Mouse (Mus musculus): ENCODE measurements at regions not wholly inside any gene's neighbourhood (a gene's known extent, or its start where the extent isn't known, plus 50 kb on each side); places are given as distances from the start of the nearest gene placed in this dataset.
A peak's percentile ranks its signal among the peaks of the same experiment; 100 is the strongest.

DNA sequence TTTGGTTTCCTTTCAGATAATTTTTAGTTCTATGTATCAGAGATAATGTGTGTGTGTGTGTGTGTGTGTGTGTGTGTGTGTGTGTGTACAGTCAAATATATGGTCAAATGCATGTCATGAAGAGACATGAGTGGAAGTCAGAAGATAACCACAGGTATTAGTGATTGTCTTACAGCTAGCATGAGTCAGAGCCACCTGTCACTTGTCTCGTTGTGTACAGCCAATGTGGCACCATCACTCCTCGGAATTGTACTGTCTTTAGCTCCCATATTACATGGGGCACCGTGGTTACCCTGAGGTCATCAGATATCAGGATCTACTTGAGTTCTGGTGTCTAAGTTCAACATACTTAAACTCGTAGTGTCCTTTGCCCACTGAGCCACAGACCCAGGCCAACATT lies 816.0 kb upstream of the Ctnnd2 start:
- DNase-seq (ENCODE audit: low read depth, low spot score), result no peak

DNA sequence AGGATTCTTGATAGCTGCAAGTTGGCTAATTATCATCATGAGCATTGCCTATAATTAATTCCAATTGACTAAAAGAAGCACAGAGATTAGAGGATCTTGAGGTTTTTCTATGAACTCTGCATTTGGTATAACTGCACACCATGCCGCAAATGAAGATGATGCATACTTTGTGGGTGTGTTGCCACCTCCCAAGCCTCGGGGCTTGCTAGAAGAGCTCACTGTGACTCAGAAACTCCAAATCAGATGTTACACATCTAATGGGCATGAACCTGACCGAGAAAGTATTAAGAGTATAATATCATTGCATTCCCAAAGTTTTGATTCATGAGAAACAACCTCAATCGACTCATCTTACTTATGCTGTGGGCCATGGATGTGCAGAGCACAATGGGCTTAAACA lies 772.5 kb upstream of the Ctnnd2 start:
- no peak for DNase-seq (ENCODE audit: low read depth, low spot score)

DNA sequence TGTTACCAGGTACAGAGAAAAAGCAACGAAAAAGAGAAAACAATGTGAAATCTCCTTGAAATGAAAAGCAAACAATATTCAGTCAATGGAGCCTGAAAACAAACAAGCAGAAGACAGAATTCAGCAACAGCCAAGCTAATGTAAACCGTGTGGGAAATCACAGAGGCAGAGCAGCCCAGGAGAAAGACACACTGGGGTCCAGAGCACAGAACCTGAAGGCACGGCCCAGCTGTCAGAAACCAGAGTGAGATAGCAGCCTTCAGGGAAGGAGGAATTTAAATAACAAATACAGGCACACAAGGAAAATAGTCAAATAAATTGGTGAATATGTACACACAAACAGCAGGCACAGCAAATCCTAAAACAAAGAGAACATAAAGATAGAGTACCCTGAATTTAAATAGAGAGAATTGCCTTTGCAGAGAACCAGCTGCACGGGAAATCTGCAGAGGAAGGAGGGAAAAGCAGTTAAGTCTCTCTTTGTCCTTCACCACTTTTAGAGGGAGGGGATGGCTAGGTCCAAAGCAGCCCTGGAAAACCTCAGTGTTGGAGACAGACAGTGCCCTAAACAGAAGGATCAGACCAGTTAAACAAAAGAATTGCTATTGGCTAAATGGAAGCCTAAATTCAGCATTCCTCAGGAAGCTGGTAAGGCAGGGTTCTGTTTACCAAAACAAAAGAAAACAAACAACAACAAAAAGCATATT lies 739.2 kb upstream of the Ctnnd2 start:
- DNase-seq (ENCODE audit: low read depth, low spot score), result no peak

DNA sequence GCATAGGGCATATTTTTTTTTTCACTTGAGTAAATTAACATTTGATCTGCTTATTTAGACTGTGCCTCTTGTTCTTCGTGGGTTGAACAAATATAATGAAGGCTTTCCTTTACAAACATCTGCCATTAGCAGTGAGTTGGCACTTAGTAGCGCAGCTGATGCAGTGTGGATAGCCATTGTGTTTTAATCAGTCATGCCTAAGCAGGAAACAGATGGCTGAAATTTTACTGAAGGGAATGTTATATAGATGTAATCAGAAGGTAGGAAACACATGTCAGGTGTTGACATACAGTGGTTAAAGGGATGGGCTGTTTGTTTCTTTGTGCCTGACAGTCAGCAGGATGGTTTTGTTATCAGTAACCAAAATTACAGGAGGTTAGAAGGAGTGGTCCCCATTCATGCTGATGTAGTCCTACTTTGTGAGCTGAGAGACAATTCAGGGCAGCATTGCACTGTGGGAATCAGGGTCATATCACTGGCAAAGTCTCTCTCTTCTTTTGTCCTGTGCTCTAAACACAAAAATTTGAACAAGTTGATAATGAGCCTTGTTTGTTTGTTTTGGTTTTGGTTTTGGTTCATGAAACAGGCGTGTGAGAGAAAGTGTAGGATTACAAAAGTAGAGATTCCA lies 734.6 kb upstream of the Ctnnd2 start:
- peak; percentile 1 for DNase-seq (ENCODE audit: low read depth, low spot score)

DNA sequence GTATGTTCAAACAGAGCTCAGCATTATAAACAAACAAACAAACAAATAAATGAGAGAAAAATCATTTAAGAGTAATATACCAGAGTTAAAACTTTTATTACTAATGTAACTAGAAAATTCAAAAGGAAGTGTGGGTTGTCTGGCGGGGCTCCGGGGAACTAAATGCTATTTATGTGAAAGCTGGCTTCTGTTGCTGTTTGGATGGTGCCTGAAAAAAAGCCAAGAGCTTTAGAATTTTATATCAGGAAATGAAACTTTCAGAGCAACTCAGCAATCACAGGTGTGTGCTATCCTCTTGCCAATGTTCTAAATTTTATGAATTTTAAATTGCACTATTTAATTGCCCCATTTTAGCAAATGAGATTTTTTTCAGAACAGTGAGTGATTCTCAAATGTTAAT lies 724.5 kb upstream of the Ctnnd2 start:
- no peak for DNase-seq (ENCODE audit: low read depth, low spot score)

DNA sequence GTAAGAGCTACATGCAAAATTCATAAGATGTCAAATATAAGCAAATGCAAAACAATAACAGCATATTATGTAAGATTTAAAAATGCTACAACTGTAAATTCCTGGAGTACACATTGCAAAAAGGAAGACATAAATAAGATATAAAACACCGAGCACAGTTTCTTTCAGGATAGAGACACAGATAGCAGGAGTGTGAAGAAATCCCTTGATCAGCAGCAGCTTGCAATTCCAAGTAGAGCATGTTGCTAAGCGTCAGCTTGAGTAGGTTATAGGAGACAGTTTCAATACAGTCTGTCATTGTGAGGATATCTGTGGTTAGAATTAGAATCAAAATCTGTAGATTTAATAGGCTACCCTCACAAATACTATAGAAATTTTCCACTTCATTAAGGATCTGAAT lies 687.3 kb upstream of the Ctnnd2 start:
- no peak for DNase-seq (ENCODE audit: low read depth, low spot score)

DNA sequence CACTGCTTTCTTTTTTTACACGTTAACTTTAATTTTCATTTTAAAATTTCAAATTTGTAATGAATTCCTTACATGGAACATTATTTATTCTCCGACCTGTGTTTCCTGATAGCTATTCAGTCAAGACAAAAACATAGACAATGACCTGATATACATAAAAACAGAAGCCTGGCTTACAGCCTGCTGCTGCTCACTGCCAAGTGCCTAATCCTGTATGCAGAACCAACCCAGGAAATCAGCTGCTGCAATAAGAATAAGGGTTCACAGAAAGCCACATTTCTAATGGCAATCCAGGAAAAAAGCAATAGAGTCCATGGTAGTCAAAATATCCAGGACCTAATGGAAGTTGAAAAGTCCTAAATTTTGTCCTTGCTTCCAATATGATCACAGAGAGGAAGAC lies 642.4 kb upstream of the Ctnnd2 start:
- no peak for DNase-seq (ENCODE audit: low read depth, low spot score)

DNA sequence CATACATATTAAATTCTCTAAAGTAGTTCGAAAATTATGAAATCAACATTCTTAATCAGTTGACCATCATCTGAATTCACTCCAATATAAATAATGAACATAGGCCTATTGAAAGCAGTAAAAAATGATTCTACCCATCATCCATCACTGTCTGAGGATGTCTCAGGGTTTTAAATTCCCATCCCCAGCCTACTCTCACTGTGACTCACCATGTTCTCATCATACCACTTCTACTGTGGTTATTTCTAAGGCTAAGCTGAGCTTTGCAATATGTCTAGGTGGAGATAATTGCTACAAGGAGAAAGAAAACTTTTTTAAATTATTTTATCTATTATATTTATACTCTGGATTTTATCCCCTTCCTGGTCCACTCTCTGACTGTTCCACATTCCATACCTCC lies 604.0 kb upstream of the Ctnnd2 start:
- DNase-seq (ENCODE audit: low read depth, low spot score), result no peak

All from CD4-positive helper T cell, adult 2 months (primary cell).